Mouse (Mus musculus) liver, embryonic 16.5 days (tissue): ENCODE data around the gene Galr2. TPM values are rescaled to one million over a fixed set of nuclear protein-coding genes. Genes with fewer than 3 reads are reported as not detected.

Source experiments
- ATAC-seq: fragments of 200-750 bp; cut with Nextera tagmentation; 2 replicates; pipeline ENCODE4 v1.8.0; 2017; ENCODE audit warnings: low read depth, mild to moderate bottlenecking, moderate number of reproducible peaks, moderate library complexity
- H3K27ac ChIP-seq: fragments of 300-500 bp; sonication (generic); 2 replicates; pipeline ENCODE4 v1.5.1; 2014; ENCODE audit warnings: mild to moderate bottlenecking, low read length
- H3K27me3 ChIP-seq: fragments of 300-500 bp; sonication (generic); 2 replicates; pipeline ENCODE4 v1.6.1; 2014; ENCODE audit warnings: low read depth, low read length, mixed read lengths; ENCODE audit not compliant: control insufficient read depth, insufficient read depth
- H3K36me3 ChIP-seq: fragments of 300-500 bp; sonication (generic); 2 replicates; pipeline ENCODE4 v1.6.1; 2014; ENCODE audit warnings: mild to moderate bottlenecking; ENCODE audit not compliant: control insufficient read depth, insufficient read depth
- H3K4me1 ChIP-seq: fragments of 300-500 bp; sonication (generic); 2 replicates; pipeline ENCODE4 v1.6.1; 2014; ENCODE audit warnings: low read depth, low read length, mixed read lengths; ENCODE audit not compliant: control insufficient read depth
- H3K4me2 ChIP-seq: fragments of 300-500 bp; sonication (generic); 2 replicates; pipeline ENCODE4 v1.6.1; 2014; ENCODE audit warnings: low read depth, low read length, mixed read lengths
- H3K4me3 ChIP-seq: fragments of 300-500 bp; sonication (generic); 2 replicates; pipeline ENCODE4 v1.5.1; 2014; ENCODE audit warnings: low read depth, mild to moderate bottlenecking, low read length
- H3K9ac ChIP-seq: fragments of 300-500 bp; sonication (generic); 2 replicates; pipeline ENCODE4 v1.6.1; 2014; ENCODE audit warnings: low read depth, low read length
- H3K9me3 ChIP-seq: fragments of 300-500 bp; sonication (generic); replicated peaks from 2 replicates; pipeline ENCODE4 v1.6.1; 2016; ENCODE audit warnings: low read length; ENCODE audit not compliant: control insufficient read depth
- WGBS: fragments of 180-500 bp; shearing (Covaris S2); extraction: QIAGEN DNeasy Blood & Tissue Kit; methylation state at CpG from one replicate; pipeline ENCODE4 v1.1.7; 2014; ENCODE audit not compliant: insufficient replicate concordance; 5-methylcytosine and 5-hydroxymethylcytosine counted together
- polyA plus RNA-seq: library from polyadenylated mRNA; unstranded; fragments of >200 nt; fragmentation: Nextera tagmentation; extraction: Ambion mirVana; gene quantifications from 2 replicates; pipeline ENCODE4 v1.2.1, GENCODE M21; 2015

The Galr2 gene
- polyA plus RNA-seq, 1 experiment from 2014 or later: not detected

GRCm38 (mm10) chr11:116329314-116330210 is 48.8 kb downstream of the Galr2 start:
- peaks cover 5% of the 10 kb centered on the region for H3K4me1 ChIP-seq
- H3K36me3 ChIP-seq: no peaks in the 10 kb centered on the region
- peaks cover 24% of the 10 kb centered on the region for H3K27me3 ChIP-seq
- 61% methylated on average over 18 of the region's 18 CpGs for WGBS
- no peak overlapping the region for H3K27ac ChIP-seq
- no peak for ATAC-seq
- no peak overlapping the region for H3K4me3 ChIP-seq
- H3K9ac ChIP-seq: no peak overlapping the region
- H3K9me3 ChIP-seq: no peaks in the 10 kb centered on the region
- H3K4me2 ChIP-seq: no peak overlapping the region

GRCm38 (mm10) chr11:116330211-116330518 is 49.4 kb downstream of the Galr2 start:
- no peak overlapping the region for H3K4me2 ChIP-seq
- 60% methylated on average over 7 of the region's 7 CpGs for WGBS
- H3K9me3 ChIP-seq: no peaks in the 10 kb centered on the region
- H3K4me1 ChIP-seq: peaks cover 10% of the 10 kb centered on the region
- no peak overlapping the region for H3K4me3 ChIP-seq
- H3K36me3 ChIP-seq: no peaks in the 10 kb centered on the region
- H3K27me3 ChIP-seq: peaks cover 30% of the 10 kb centered on the region
- no peak overlapping the region for H3K9ac ChIP-seq
- ATAC-seq: no peak
- no peak overlapping the region for H3K27ac ChIP-seq

GRCm38 (mm10) chr11:116332232-116332982 is 51.7 kb downstream of the Galr2 start:
- Histone ChIP-seq H3K27ac (no peak overlapping the region), H3K36me3 (no peaks in the 10 kb centered on the region), H3K4me1 (peaks cover 16% of the 10 kb centered on the region), H3K27me3 (peaks cover 50% of the 10 kb centered on the region), H3K9ac (no peak overlapping the region), H3K4me3 (no peak overlapping the region), H3K9me3 (no peaks in the 10 kb centered on the region), H3K4me2 (peak overlapping the region; percentile 37)
- 58% methylated on average over 17 of the region's 19 CpGs for WGBS
- ATAC-seq: peak; percentile 43

GRCm38 (mm10) chr11:116332983-116333270 is 52.2 kb downstream of the Galr2 start:
- no peak overlapping the region for H3K4me3 ChIP-seq
- H3K9ac ChIP-seq: no peak overlapping the region
- ATAC-seq: no peak
- no peaks in the 10 kb centered on the region for H3K36me3 ChIP-seq
- peak overlapping the region; percentile 37; the same call in 1 of the 2 replicates for H3K4me2 ChIP-seq
- H3K4me1 ChIP-seq: peaks cover 16% of the 10 kb centered on the region
- H3K9me3 ChIP-seq: no peaks in the 10 kb centered on the region
- H3K27ac ChIP-seq: 0 out of 2 replicates have a peak overlapping the region, but pooled peaks have one; percentile 1
- H3K27me3 ChIP-seq: peaks cover 55% of the 10 kb centered on the region
- 38% methylated on average over 3 of the region's 3 CpGs for WGBS

Other genes starting within 250 kb of the Galr2 start
- 17.8 and 20.4 TPM in 2 replicates for gene Unc13d, start 203.0 kb upstream of the Galr2 start, polyA plus RNA-seq
- gene Wbp2, start 193.9 kb upstream of the Galr2 start, polyA plus RNA-seq: 85.2 and 110 TPM in 2 replicates
- gene Trim47, start 153.7 kb upstream of the Galr2 start, polyA plus RNA-seq: 5.1 and 6.2 TPM in 2 replicates
- 1.2 and 1.5 TPM in 2 replicates for gene Trim65, start 149.8 kb upstream of the Galr2 start, polyA plus RNA-seq
- gene Mrpl38, start 142.1 kb upstream of the Galr2 start, polyA plus RNA-seq: 44.4 and 44.7 TPM in 2 replicates
- 5.7 and 6.6 TPM in 2 replicates for gene Fbf1, start 112.8 kb upstream of the Galr2 start, polyA plus RNA-seq
- gene Ten1, start 82.1 kb upstream of the Galr2 start, polyA plus RNA-seq: 23.1 and 24.9 TPM in 2 replicates
- gene Acox1, start 81.9 kb upstream of the Galr2 start, polyA plus RNA-seq: 54.7 and 73.7 TPM in 2 replicates
- gene Evpl, start 42.9 kb upstream of the Galr2 start, polyA plus RNA-seq: 0.05 and 0.08 TPM in 2 replicates
- 33.4 and 34.2 TPM in 2 replicates for gene Srp68, start 6.7 kb upstream of the Galr2 start, polyA plus RNA-seq
- gene Exoc7, start 26.3 kb downstream of the Galr2 start, polyA plus RNA-seq: 19.5 and 20.4 TPM in 2 replicates
- 0.62 and 0.71 TPM in 2 replicates for gene Foxj1, start 54.5 kb downstream of the Galr2 start, polyA plus RNA-seq
- 1.1 and 1.2 TPM in 2 replicates for gene Rnf157, start 132.1 kb downstream of the Galr2 start, polyA plus RNA-seq
- 34.1 and 34.5 TPM in 2 replicates for gene Ubald2, start 153.2 kb downstream of the Galr2 start, polyA plus RNA-seq
- not detected in 2 replicates for gene Qrich2, start 185.3 kb downstream of the Galr2 start, polyA plus RNA-seq
- 47.6 and 47.9 TPM in 2 replicates for gene Prpsap1, start 213.3 kb downstream of the Galr2 start, polyA plus RNA-seq
- 23.7 and 24.3 TPM in 2 replicates for gene Sphk1, start 250.0 kb downstream of the Galr2 start, polyA plus RNA-seq